Mouse (Mus musculus) left cerebral cortex, adult 9 months (tissue): ENCODE data around the gene Mvd.

ENCODE experiments used
- DNase-seq, 2 experiments: peaks; one replicate each; pipeline ENCODE4 v3.0.0; 2022; ENCODE audit warnings: low spot score in 2 of 2

Mvd gene

GRCm38 (mm10) chr8:122457171-122457570, 13.9 kb upstream of the Mvd start:
- no peak for DNase-seq

- no peak for DNase-seq
These were observed 11.2 kb upstream of the Mvd start for GRCm38 (mm10) chr8:122454409-122454808.

DNA sequence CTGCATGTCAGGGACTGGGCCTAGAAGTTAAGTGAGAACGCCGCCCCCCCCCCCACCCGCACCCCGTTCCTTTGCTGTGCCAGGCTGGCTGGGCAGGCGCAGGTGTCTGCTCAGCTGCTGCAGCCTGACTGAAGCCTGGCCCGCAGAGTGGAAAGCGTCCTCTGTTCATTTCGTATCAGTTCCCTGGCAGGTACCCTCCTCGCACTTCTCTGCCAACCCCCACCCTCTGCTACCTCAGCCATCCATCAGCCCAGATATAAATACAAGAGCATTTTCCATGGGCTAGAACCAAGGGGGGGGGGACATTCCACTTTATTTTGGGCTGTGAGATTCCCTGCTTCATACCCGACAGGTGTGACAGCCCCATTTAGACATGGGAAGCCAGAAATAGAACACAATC, 8.9 kb upstream of the Mvd start:
- DNase-seq: no peak

DNA sequence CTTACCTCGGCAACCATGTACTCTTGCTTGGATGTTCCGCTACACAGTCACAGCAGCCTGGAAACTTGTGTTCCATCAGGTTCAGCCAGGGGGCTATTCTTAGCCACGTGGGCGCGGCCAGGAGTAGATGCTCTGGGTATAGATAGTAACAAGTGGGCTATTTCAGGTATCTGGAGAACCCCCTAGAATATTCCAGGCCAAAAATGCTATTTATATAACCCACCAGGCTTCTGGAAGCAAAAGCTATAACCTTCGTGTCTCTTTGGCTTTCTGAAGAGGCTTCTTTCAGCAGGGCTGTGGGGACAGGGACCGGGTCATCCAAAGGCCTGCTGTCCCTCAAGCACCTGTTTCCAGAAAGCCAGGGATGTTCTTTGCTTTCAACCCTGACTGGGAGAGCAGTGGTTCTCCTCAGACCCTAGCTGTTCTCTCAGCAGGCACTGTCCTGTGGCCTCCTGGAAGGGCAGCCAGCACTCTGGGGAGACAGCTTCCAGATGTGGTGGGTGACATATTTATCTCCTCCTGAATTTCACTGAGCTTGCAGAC, 8.0 kb upstream of the Mvd start:
- no peak for DNase-seq

DNA sequence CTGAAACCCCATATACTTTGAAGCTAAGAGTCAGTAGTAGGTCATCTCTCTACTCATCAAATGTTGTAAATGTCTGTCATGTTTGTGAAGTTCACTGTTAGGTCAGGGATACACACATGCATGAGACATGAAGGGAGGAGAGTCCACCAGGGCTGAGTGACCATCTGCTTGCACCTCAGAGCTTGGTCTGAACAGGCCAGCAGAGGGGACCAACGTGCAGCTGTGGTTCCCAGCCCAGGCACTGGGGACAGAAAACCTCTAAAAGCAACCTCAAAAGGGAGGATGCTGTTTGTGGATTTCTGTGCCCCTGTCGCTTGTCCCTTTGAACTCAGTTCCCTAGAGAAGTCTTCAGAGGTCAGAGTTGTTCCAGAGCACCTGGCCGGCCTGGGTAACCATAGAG, 2.0 kb upstream of the Mvd start:
- DNase-seq: no peak

GRCm38 (mm10) chr8:122444058-122444748, 981 bp upstream of the Mvd start:
- DNase-seq: peak; percentile 58 to 86

DNA sequence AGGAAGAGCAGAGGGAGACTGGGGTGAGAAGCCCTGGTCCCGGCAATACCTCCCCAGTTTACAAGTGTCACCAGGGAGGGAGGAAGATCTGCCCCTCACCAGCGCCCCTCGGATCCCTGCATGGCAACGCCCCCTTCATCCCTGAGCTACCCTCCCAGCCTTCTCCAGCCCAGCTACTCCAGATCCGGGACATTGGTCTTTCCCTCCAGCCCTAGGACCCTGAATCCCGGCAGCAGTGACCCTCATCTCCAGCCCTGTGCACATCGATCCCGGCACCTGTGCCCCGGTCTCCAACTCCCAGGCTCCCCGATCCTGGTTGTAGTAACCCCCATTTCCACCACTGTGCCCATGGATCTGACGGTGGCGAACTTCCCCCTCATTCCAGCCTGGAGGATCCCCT, 441 bp downstream of the Mvd start:
- DNase-seq: no peak

- no peak for DNase-seq
These were observed 866 bp downstream of the Mvd start for GRCm38 (mm10) chr8:122442356-122442755.

- no peak for DNase-seq
These were observed 1.9 kb downstream of the Mvd start for GRCm38 (mm10) chr8:122441326-122441725.

DNA sequence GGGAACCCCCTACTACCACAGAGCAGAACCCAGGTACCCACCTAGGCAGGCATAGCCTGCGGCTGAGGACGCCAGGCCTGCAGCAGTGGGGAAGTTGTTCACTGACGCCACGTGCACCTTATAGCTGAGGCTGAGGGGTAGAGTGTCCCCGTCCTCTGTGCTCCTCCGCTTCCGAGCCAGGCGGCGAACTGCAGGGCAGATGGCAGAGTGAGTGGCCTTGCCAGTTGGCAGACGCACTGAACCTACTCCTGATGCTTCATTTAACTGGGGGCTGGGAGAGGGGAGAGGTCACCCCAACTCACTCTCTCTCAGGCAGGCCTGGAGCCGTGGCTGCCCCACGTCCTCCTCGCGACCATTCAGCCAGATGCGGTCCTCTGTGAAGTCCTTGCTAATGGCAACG, 3.9 kb downstream of the Mvd start:
- DNase-seq: no peak

DNA sequence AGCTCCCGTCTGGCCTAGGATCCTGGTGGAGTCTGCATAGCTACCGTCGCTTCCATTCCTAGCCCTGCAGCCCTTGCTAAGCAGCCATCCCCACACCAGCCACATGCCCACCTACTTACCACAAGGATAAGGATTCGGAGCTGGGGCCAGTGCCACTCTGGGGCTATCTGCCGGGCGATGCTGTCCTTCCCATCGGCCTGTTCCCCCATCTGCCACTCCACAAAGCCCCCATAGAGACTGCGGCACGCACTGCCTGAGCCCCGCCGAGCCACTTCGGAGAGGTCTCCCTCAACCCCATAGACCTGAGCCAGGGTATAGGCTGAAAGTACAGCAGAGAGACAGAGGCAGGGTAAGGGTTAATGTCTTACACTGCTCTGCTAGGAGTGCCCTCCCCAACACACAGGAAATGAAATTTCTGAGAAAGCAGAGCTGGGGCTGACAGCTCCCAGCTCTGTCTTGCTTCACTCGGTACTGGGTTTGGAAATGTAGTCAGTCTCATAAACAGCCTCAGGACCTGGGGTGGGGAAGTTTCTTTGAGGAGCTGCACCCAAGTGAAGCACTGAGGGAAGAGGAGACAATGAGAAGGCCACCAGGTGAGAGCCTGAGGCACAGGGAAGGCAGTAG, 5.4 kb downstream of the Mvd start:
- no peak for DNase-seq

GRCm38 (mm10) chr8:122436586-122437125, 6.6 kb downstream of the Mvd start:
- no peak for DNase-seq

GRCm38 (mm10) chr8:122436146-122436545, 7.1 kb downstream of the Mvd start:
- DNase-seq: no peak

DNA sequence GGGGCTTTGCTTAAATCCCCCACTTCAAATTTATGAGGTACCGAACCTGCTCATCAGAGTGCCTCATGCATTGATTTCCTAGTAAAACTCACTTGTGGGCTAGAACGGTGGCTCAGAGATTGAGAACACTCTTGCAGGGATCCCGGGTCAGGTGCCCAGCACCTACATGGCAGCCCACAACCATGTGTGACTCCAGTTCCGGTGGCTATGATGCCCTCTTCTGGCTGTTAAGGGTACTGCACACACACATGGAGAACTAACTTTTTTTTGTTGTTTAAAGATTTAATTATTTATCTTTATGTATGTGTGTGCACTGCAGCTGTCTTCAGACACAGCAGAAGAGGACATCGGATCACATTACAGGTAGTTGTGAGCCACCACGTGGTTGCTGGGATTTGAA, 7.8 kb downstream of the Mvd start:
- DNase-seq: no peak

DNA sequence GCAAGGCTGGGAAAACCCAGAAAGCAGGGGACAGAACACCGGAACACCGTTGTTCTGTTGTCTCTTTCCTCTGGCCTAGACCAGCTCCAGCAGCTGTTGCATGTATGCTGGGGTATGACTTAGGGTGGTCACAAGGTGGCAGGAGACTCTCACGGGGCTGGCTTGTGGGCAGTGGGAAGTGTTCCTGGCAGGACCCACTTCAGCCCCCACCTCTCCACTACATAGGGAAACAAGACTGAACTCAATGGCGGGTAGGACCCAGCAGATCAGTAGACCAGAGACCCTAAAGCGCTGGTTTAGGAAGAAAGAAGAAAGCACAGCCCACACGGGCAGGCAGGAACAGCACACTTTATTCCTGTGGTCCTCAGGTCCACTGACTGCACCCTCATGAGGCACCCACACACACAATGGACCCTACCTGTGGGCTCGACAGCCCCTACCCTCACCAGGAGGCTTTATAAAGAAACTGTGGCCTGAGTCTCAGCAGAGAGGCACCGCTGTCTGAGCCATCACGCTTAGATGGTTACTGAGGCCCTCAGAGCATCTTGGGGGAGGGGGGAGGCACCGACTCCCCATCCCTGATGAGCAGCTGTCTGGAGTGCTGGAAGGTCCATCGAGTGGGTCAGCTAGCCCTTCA, 9.8 kb downstream of the Mvd start:
- no peak for DNase-seq

DNA sequence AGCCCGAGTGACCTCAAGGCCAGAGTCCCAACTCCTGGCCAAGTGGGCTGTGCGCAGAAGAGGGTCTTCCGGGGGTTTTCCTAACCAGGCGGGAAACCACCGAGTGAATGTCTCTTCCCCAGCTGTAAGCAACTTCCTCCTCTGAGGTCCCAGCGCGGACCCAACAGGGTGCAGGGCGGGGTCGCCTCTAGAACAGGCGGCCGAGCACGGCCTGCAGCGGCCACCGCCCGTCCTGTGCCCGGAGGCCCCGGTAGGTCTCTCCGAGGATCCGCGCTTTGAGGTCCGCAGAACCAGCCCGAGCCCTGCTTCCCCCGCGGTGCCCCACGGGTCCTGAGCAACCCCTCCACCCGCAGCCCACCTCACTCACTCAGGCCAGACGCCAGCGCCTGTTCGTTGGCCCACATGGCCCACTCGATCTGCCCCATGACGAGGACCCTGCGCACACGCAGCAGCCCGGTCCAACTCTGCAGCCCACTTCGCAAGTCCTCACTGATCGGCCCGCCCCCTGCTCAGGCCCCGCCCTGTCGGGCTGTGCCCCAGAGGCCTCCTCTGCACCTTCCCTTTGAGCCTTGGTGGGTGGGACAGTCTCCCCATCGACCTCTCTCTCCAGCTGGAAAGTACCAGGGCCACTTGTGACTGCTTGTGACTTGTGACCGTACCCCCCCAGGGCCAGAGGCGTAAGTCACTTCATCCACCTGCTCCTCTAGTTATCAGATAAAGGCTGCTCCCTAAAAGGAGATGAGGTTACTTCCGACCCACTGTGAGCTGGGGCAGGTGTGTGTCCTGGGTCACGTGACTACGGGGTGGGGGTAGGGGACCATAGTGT, 10.6 kb downstream of the Mvd start, which contains the start of gene Cyba:
Gene Cyba, minus strand, starts transcription at position 488 of the 826 bp plus-strand sequence.
- no peak for DNase-seq

DNA sequence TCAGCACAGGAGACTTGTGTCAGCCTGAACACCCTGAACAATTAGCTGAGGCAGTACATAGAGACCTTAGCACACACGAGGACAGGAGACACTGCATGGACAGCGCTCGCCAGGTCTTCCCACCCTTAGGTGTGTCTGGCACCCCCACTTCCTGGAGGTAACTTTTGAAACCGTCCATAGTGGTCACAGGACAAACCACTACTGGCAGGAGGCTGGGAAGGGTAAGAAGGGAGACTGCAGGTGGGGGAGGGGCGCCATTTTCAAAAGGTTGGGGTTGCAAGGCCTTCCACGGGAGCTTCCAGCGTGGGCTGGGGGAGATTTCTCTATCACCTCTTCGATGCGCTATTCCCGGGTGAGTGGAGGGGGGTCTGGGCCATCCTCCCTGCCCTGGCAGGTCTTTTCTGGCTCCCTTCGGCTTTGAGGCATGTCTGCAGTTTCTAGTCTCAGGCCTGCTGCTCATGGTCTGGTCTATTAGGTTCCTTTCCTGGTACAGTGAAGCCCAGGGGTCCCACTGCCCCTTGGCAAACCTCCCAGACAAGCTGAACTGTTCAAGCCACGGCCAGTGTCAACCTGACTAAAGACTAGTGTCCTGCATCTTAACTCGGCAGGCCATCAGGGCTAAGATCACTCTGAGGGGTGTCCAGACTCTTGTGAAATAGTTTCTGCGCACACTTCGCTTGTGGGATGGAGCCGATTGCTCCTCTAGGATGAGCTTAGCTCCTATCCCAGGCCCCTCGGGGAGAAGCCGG, 11.4 kb downstream of the Mvd start:
- no peak for DNase-seq

GRCm38 (mm10) chr8:122430646-122431045, 12.6 kb downstream of the Mvd start:
- DNase-seq: no peak

DNA sequence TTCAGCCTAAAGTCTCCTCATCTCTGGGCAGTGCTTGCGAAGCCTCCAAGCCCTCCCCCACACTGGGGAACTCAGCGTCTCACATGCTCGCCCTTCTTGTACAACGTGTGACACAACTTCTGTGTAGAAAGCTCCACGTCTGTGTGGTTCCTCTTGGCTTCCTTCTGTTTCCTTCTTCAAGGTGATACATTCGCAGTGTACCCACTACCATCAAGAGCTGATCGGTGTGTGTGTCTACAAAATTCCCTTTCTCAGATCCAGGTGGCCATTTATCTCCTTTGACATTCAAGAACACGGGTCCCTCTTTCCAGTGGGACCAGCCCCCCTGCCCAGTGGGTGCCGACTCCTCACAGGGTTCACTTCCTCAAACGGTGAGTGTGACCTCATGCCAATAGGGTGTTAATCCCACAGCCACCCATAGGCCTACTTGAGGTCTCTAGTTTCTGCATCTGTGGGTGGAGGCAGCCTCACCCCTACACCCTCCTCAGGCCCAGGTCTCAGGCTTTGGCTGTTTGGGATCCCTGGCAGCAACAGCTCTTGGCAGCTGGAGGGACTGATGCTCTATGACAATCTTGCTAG, 13.1 kb downstream of the Mvd start:
- no peak for DNase-seq

DNA sequence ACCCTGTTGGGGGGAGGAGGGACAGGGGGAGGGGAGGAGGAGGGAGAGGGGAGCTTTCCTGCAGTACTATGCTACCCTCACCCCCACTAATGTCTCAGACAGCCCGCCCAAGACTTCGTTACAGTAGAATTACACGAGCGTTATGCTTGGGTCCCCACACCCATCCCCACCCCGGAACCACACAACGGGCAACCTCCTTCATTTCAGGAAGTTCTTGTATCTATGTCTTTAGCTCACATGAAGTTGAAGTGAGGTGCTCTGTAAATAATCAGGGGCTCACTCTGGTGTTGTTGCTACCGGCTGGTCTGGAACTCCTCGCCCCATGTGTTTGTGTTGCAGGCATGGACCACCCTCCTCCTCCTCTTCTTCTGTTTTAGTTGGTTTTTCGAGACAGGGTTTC, 15.1 kb downstream of the Mvd start:
- no peak for DNase-seq

- no peak for DNase-seq
These were observed 15.6 kb downstream of the Mvd start for GRCm38 (mm10) chr8:122427607-122428006.
